Mouse (Mus musculus) lung, postnatal 0 days (tissue): ENCODE data around the gene Dao.

Experiments
- CTCF ChIP-seq: IDR thresholded peaks from 2 replicates; pipeline ENCODE4 v1.5.1; 2016; ENCODE audit warnings: antibody characterized with exemption, mild to moderate bottlenecking
- EP300 ChIP-seq: IDR thresholded peaks from 2 replicates; pipeline ENCODE4 v1.6.1; 2016; ENCODE audit warnings: antibody characterized with exemption, mild to moderate bottlenecking, control low read depth

DNA sequence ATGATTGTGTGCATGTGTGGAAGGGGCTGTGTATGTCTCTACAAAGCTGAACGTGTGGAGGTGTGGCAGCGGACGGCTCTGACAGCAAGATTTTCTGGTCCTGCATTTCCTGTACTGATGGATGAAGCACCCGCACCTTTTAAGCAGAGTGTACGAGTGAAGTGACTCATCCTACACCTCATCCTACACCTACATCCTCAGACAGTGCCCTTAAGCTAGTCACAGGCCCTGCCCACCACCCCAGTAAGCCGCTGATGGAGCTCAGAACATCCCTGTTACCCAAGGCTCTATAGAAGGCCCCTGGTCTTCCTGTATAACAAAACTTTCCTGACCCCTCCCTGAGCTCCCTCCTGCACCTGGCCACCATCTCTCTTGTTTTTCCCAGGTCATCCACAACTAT is 20.9 kb downstream of the Dao start:
- TF ChIP-seq EP300, result no peak
- no peak for TF ChIP-seq CTCF
